Mouse (Mus musculus): ENCODE data around the gene Hmces.
A peak's percentile ranks its signal among the peaks of the same experiment; 100 is the strongest.
"Not testable (repeated sequence)": the region's sequence is repeated elsewhere in the genome, so short reads cannot be mapped to it uniquely, and the experiment has no call there.

Hmces gene

GRCm38 (mm10) chr6:87914326-87915102 is 779 bp downstream of the Hmces start:
- DNase-seq (ENCODE audit: low spot score in 2 of 2) = peak; percentile 16 to 27

GRCm38 (mm10) chr6:87915939-87916338 is 2.2 kb downstream of the Hmces start:
- no peak for DNase-seq (ENCODE audit: low spot score in 2 of 2)

GRCm38 (mm10) chr6:87921201-87921600 is 7.5 kb downstream of the Hmces start:
- DNase-seq (ENCODE audit: low spot score in 2 of 2) = no peak

DNA sequence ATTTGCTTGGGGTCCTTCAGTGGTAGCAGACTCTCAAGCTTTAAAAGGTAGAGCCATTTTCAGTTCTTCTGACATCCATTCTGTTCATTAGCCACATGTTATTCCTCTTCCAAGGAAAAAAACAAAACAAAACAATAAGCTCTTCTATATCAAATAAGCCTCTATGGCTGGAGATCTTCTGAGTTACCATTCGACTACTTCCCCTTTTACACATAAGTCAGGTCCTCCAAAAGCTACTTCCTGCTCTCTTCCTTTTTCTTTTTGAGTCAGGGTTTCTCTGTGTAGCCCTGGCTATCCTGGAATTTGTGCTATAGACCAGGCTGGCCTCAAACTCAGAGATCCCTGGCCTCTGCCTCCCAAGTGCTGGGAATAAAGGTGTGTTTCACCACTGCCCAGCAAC is 9.9 kb downstream of the Hmces start:
- no peak for DNase-seq (ENCODE audit: low spot score in 2 of 2)

DNA sequence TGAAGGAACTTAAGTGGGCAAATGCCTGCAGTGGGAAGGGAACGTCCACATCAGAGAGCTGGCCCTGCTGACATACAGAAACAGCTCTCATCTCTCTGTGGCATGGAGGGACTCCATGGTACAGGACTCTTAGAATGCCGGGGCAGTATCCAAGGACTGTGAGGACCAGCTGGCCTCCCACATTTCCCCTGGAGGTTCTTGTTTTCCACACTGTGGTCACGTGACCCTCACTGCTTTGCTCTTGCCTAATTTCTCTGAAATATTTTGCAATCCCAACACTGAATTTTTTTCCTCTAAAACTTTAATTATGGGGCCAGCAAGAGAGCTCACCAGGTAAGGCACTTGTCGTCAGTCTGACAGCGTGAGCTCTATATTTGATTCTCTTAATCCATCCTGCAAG is 21.3 kb downstream of the Hmces start:
- no peak for DNase-seq (ENCODE audit: low spot score in 2 of 2)

GRCm38 (mm10) chr6:87937178-87937788 is 23.5 kb downstream of the Hmces start:
- DNase-seq (ENCODE audit: low spot score in 2 of 2) = no peak

- no peak for DNase-seq (ENCODE audit: low spot score in 2 of 2)
Observed at GRCm38 (mm10) chr6:87938941-87939340, 25.2 kb downstream of the Hmces start.

GRCm38 (mm10) chr6:87942179-87942578 is 28.4 kb downstream of the Hmces start:
- DNase-seq (ENCODE audit: low spot score in 2 of 2) = no peak

DNA sequence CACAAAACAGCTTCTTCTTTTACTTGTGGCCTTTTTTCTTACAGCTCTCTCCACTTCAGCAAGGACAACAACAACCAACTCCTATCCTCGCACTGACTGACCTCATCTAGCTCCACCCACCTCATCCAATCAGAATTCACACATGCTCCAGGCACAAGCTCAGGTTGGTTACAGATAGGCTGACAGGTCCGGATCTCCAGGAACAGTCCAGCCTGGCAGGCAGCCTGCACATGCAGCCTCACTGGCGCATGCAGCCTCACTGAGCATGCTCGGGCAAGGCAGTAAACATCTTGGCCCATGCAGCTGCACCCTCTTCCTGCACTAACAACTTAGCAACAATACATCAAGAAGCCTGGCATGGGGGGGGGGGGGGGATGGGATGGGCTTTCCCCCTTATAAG is 48.7 kb downstream of the Hmces start:
- not testable (repeated sequence) for DNase-seq (ENCODE audit: low spot score in 2 of 2)

DNA sequence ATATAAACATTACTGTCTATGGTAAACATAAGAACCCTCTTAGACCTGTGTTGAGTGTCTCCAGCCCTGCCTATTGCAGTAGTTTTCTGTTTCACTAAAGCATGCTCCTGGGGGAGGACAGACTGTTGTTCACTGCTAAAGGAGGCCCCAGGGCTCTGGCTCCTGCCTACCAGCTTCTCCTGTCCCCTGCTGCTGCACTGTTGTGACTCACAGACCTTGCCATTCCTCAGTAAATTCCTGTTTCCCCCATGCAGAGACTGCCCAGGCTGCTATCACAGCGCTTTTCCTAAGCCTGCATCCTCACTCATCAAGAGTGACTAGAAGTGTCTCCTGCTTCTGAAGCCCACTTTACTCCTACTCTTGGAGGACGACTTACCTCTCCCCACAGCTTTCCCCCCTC is 56.3 kb downstream of the Hmces start:
- DNase-seq (ENCODE audit: low spot score in 2 of 2) = no peak

DNA sequence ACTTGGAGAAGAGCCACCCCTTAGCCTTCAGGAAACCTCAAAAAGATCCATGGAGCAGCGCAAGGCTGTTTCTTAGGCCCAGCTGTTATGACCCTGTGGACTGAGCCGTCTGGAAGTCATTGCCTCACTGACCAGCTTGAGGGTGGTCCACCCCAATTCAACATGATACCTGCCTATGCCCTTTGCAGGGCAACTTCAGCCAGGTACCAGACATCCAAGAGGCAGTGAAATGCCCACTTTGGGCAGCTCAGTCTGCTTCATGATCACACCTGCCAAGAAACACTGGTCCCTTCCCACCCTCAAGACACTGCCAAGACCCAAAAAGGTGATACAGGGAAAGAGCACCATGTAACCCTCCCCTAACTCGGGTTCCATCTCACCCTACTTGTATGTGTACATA is 66.0 kb downstream of the Hmces start:
- no peak for DNase-seq (ENCODE audit: low spot score in 2 of 2)

DNA sequence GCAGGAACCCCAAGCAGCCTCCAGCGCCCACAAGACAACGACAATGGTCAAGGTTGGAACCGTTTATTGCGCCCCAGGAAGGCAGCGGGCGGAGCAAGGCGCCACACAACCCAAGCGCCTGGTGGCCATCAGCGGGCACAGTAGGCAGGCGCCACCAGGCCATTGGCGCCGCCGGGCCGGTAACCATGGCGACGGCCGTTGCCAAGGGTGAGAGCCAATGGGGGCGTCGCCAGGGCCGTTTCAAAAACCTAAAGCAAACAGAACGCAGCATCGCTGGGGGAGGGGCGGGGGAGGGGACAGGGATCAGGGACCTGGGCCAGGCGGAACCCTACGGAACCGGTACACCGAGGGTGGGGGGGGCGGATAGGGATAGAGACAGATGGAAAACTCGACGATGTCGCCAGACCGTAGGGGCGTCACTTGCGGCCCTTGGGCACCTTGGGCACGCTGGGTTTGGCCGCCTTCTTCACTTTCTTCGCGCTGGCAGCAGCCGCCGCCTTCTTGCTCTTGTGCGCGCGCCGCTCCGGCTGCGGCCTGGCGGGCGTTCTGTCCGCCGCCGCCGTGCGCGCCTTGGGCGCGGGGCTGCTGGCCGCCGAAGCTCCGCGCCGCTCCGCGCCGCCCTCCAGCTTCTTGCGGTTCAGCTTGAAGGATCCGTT is 66.8 kb downstream of the Hmces start:
- peak; percentile 51 to 69 for DNase-seq (ENCODE audit: low spot score in 2 of 2)

DNA sequence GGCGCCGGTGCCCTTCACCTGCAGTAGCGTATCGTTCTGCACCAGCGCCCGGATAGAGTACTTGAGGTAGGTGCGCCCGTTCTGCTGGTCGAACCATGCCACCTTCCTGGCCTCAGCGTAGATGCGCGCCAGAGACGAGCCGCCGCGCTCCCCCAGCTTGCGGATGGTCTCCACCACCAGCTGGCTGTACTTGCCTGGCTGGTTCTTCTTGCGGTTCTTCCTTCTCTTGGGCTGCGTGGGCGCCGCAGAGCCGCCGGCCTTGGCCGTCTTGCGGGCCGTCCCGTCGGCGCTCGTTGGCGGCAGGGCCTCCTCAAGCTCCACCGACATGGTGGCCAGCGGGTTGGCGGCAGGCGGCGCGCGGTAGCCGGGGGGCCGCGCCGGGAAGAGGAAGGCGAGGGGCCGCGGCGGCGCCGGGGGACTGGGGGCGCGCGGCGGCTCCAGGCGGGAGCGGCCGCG is 67.3 kb downstream of the Hmces start:
- DNase-seq (ENCODE audit: low spot score in 2 of 2) = peak in 1 of 2 experiments; percentile 22

- peak; percentile 38 to 71 for DNase-seq (ENCODE audit: low spot score in 2 of 2)
Observed at GRCm38 (mm10) chr6:87981547-87982256, 68.0 kb downstream of the Hmces start, which contains the start of gene H1fx. Gene H1fx, minus strand, starts transcription at chr6:87981637.

- DNase-seq (ENCODE audit: low spot score in 2 of 2) = no peak
Observed at GRCm38 (mm10) chr6:87982506-87982905, 68.8 kb downstream of the Hmces start.

All from thymus, postnatal 10 days (tissue).